In the genomic region with DNA sequence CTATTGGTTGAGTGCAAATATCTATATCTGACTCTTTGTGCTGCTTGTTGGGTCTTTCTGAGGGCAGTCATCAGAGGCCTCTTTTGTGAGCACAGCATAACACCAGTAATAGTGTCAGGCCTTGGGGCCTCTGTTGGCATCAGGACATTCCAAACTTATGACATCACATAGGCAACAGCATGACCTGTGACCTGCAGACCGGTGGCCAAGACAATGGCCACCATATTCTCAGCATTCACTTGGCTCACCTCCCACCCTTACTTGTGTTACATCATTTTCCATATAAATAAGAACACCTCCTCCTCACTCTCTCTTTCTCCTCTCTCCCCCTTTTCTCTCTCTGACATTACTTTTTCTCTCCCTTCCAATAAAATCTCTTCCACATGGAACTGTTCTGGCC, we compare ENCODE assay signal across 33 mouse cellular contexts. TPM values are rescaled to one million over a fixed set of nuclear protein-coding genes. Genes with fewer than 3 reads are reported as not detected.
A peak's percentile ranks its signal among the peaks of the same experiment; 100 is the strongest.
DNase-seq lines count a peak whose midpoint lies in the region; ATAC-seq and TF ChIP-seq lines count a peak whose summit lies in the region.
"Had no signal": no experiment of that assay in that cellular context is flagged by ENCODE, and none has a peak within 500 bp of the region (broad histone marks: within the 10 kb centered on the region; RNA-seq: fewer than 3 reads in every experiment).

No protein-coding gene starts in this region.

- H3K4me1 ChIP-seq in hindbrain, embryonic 13.5 days (replicated peaks) = no peaks in the 10 kb centered on the region
- H3K4me1 ChIP-seq in hindbrain, embryonic 10.5 days (replicated peaks) = 0 out of 2 replicates have a peak, but pooled peaks cover 4% of the 10 kb centered on the region
- H3K4me1 ChIP-seq in hindbrain, embryonic 16.5 days (ENCODE audit: control insufficient read depth, insufficient read depth, low read depth, low read length) = no peaks in the 10 kb centered on the region
- no peaks in the 10 kb centered on the region for H3K4me1 ChIP-seq in forebrain, postnatal 0 days (ENCODE audit: insufficient read depth)
- H3K4me1 ChIP-seq: embryonic facial prominence, embryonic 15.5 days; intestine, embryonic 15.5 days; limb, embryonic 13.5 days; liver, embryonic 12.5 days; midbrain, embryonic 12.5 days; neural tube, embryonic 15.5 days had no signal

- H3K4me2 ChIP-seq in hindbrain, embryonic 13.5 days = peak overlapping the region; percentile 19; the same call in 1 of the 2 replicates
- H3K4me2 ChIP-seq in hindbrain, embryonic 16.5 days (ENCODE audit: low read length) = peak overlapping the region; percentile 32
- H3K4me2 ChIP-seq in forebrain, postnatal 0 days (ENCODE audit: low read depth) = no peak overlapping the region
- H3K4me2 ChIP-seq: embryonic facial prominence, embryonic 15.5 days; intestine, embryonic 15.5 days; limb, embryonic 13.5 days; liver, embryonic 12.5 days; lung, embryonic 14.5 days; midbrain, embryonic 12.5 days had no signal

- no peak overlapping the region for H3K9ac ChIP-seq in hindbrain, embryonic 13.5 days
- no peak overlapping the region for H3K9ac ChIP-seq in hindbrain, embryonic 16.5 days (ENCODE audit: low read depth, low read length)
- no peak overlapping the region for H3K9ac ChIP-seq in forebrain, postnatal 0 days
- H3K9ac ChIP-seq: embryonic facial prominence, embryonic 15.5 days; intestine, embryonic 15.5 days; limb, embryonic 13.5 days; liver, embryonic 12.5 days; lung, embryonic 14.5 days; midbrain, embryonic 12.5 days; neural tube, embryonic 15.5 days had no signal

- ATAC-seq in hindbrain, embryonic 13.5 days (ENCODE audit: low FRiP score) = no peak; the same call in 1 of the 2 replicates
- peak; percentile 17; the same call in 1 of the 2 replicates for ATAC-seq in hindbrain, embryonic 16.5 days
- ATAC-seq in forebrain, postnatal 0 days = no peak
- ATAC-seq: activated CD4-positive, CD25-positive, alpha-beta regulatory T cell, adult 4 months; intestine, embryonic 15.5 days; liver, embryonic 12.5 days; Patski had no signal

- no peak overlapping the region for H3K27ac ChIP-seq in hindbrain, embryonic 13.5 days
- no peak overlapping the region for H3K27ac ChIP-seq in hindbrain, embryonic 10.5 days
- H3K27ac ChIP-seq in hindbrain, embryonic 16.5 days (ENCODE audit: low read depth, low read length) = no peak overlapping the region
- H3K27ac ChIP-seq in forebrain, postnatal 0 days (ENCODE audit: low read depth, low read length) = no peak overlapping the region
- H3K27ac ChIP-seq: embryonic facial prominence, embryonic 15.5 days; intestine, embryonic 15.5 days; limb, embryonic 13.5 days; liver, embryonic 12.5 days; midbrain, embryonic 12.5 days; neural tube, embryonic 15.5 days had no signal

- H3K9me3 ChIP-seq in hindbrain, embryonic 13.5 days = no peaks in the 10 kb centered on the region
- peaks cover 10% of the 10 kb centered on the region for H3K9me3 ChIP-seq in hindbrain, embryonic 10.5 days
- H3K9me3 ChIP-seq in hindbrain, embryonic 16.5 days (ENCODE audit: control insufficient read depth, low read length) = no peaks in the 10 kb centered on the region
- no peaks in the 10 kb centered on the region for H3K9me3 ChIP-seq in forebrain, postnatal 0 days (ENCODE audit: low read length)
- H3K9me3 ChIP-seq: embryonic facial prominence, embryonic 15.5 days; intestine, embryonic 15.5 days; liver, embryonic 12.5 days; midbrain, embryonic 12.5 days; neural tube, embryonic 15.5 days had no signal

- DNase-seq in cerebellum, postnatal 10 days = peak; percentile 27 to 56
- DNase-seq in cerebellum, adult 9-10 months = no peak
- DNase-seq in hindbrain, embryonic 10.5 days (ENCODE audit: low spot score) = no peak
- peak; percentile 41 for DNase-seq in ES-CJ7 (ENCODE audit: low read depth, low spot score)
- DNase-seq in forebrain, postnatal 0 days = no peak
- DNase-seq: adrenal gland, adult 8-10 months; heart, postnatal 36 days; kidney, adult 8-10 months; kidney, postnatal 14 days; lung, embryonic 14.5 days; spleen, adult 18-20 months; thymus, postnatal 14 days had no signal

- TF ChIP-seq CTCF in forebrain, postnatal 0 days (IDR thresholded peaks at IDR 0.05; ENCODE audit: low read depth) = no peak

- whole genome bisulfite sequencing in hindbrain, embryonic 13.5 days = 60% methylated on average over 1 of the region's 1 CpGs
- WGBS in hindbrain, embryonic 10.5 days = 74% methylated on average over 1 of the region's 1 CpGs
- WGBS in hindbrain, embryonic 16.5 days = 47% methylated on average over 1 of the region's 1 CpGs
- WGBS in forebrain, postnatal 0 days = 78% methylated on average over 1 of the region's 1 CpGs

- H3K4me3 ChIP-seq in hindbrain, embryonic 13.5 days = no peak overlapping the region
- no peak overlapping the region for H3K4me3 ChIP-seq in hindbrain, embryonic 10.5 days
- no peak overlapping the region for H3K4me3 ChIP-seq in hindbrain, embryonic 16.5 days (ENCODE audit: low read length)
- no peak overlapping the region for H3K4me3 ChIP-seq in forebrain, postnatal 0 days (ENCODE audit: low read depth, low read length)
- H3K4me3 ChIP-seq: embryonic facial prominence, embryonic 15.5 days; intestine, embryonic 15.5 days; limb, embryonic 13.5 days; liver, embryonic 12.5 days; midbrain, embryonic 12.5 days; neural tube, embryonic 15.5 days had no signal

- no peaks in the 10 kb centered on the region for H3K27me3 ChIP-seq in hindbrain, embryonic 13.5 days
- H3K27me3 ChIP-seq in hindbrain, embryonic 10.5 days (ENCODE audit: insufficient read depth, poor library complexity, severe bottlenecking) = no peaks in the 10 kb centered on the region
- no peaks in the 10 kb centered on the region for H3K27me3 ChIP-seq in hindbrain, embryonic 16.5 days (replicated peaks; ENCODE audit: control insufficient read depth, insufficient read depth, low read length)
- no peaks in the 10 kb centered on the region for H3K27me3 ChIP-seq in forebrain, postnatal 0 days (ENCODE audit: insufficient read depth, low read length)
- H3K27me3 ChIP-seq: embryonic facial prominence, embryonic 15.5 days; intestine, embryonic 15.5 days; limb, embryonic 13.5 days; liver, embryonic 12.5 days; midbrain, embryonic 12.5 days; neural tube, embryonic 15.5 days; Patski had no signal

- no peaks in the 10 kb centered on the region for H3K36me3 ChIP-seq in hindbrain, embryonic 13.5 days
- no peaks in the 10 kb centered on the region for H3K36me3 ChIP-seq in hindbrain, embryonic 10.5 days
- no peaks in the 10 kb centered on the region for H3K36me3 ChIP-seq in hindbrain, embryonic 16.5 days (ENCODE audit: control insufficient read depth, insufficient read depth, low read length)
- no peaks in the 10 kb centered on the region for H3K36me3 ChIP-seq in forebrain, postnatal 0 days (ENCODE audit: insufficient read depth)
- H3K36me3 ChIP-seq: embryonic facial prominence, embryonic 15.5 days; G1E; intestine, embryonic 15.5 days; limb, embryonic 13.5 days; liver, embryonic 12.5 days; midbrain, embryonic 12.5 days; neural tube, embryonic 15.5 days had no signal

RNA-seq across cellular contexts. Expression of a gene that starts 15.2 kb away (rescaled TPM):
- not detected in 2 replicates for polyA plus RNA-seq in hindbrain, embryonic 13.5 days (2015; fragmentation: Nextera tagmentation; extraction: Ambion mirVana)
- polyA plus RNA-seq in hindbrain, embryonic 10.5 days (2016; fragmentation: Nextera tagmentation; extraction: Ambion mirVana) = not detected in 2 replicates
- not detected in 2 replicates for polyA plus RNA-seq in hindbrain, embryonic 16.5 days (2015; fragmentation: Nextera tagmentation; extraction: Ambion mirVana)
- not detected in 2 replicates for total RNA-seq in forebrain, postnatal 0 days (2014; rRNA removed)
- polyA plus RNA-seq in forebrain, postnatal 0 days (2015; fragmentation: Nextera tagmentation; extraction: Ambion mirVana) = not detected in 2 replicates
- total RNA-seq: adrenal gland, adult 8-10 months; common myeloid progenitor, adult 5-6 weeks; gastrocnemius, postnatal 10 days; granulocyte monocyte progenitor cell, adult 5-6 weeks; heart, postnatal 36 days; layer of hippocampus, adult 18-20 months; layer of hippocampus, postnatal 36 days; left cerebral cortex, postnatal 14 days; megakaryocyte, adult 5-6 weeks had no signal
- polyA plus RNA-seq: cerebellum, adult 2 months; forebrain, embryonic 14.5 days; G1E; heart, embryonic 14.5 days; intestine, embryonic 15.5 days; limb, embryonic 13.5 days; liver, embryonic 12.5 days; lung, embryonic 14.5 days; midbrain, embryonic 12.5 days; neural tube, embryonic 15.5 days; Patski had no signal

RNA-seq across cellular contexts. Expression of a gene that starts 40.3 kb away (rescaled TPM):
- polyA plus RNA-seq in hindbrain, embryonic 13.5 days (2015; fragmentation: Nextera tagmentation; extraction: Ambion mirVana) = not detected in 2 replicates
- polyA plus RNA-seq in hindbrain, embryonic 10.5 days (2016; fragmentation: Nextera tagmentation; extraction: Ambion mirVana) = not detected in 2 replicates
- polyA plus RNA-seq in hindbrain, embryonic 16.5 days (2015; fragmentation: Nextera tagmentation; extraction: Ambion mirVana) = not detected in 2 replicates
- total RNA-seq in forebrain, postnatal 0 days (2014; rRNA removed) = not detected in 2 replicates
- polyA plus RNA-seq in forebrain, postnatal 0 days (2015; fragmentation: Nextera tagmentation; extraction: Ambion mirVana) = not detected in 2 replicates
- total RNA-seq: adrenal gland, adult 8-10 months; common myeloid progenitor, adult 5-6 weeks; gastrocnemius, postnatal 10 days; granulocyte monocyte progenitor cell, adult 5-6 weeks; heart, postnatal 36 days; layer of hippocampus, adult 18-20 months; layer of hippocampus, postnatal 36 days; left cerebral cortex, postnatal 14 days; megakaryocyte, adult 5-6 weeks had no signal
- polyA plus RNA-seq: activated CD4-positive, CD25-positive, alpha-beta regulatory T cell, adult 4 months; cerebellum, adult 2 months; embryonic facial prominence, embryonic 15.5 days; forebrain, embryonic 14.5 days; G1E; heart, embryonic 14.5 days; intestine, embryonic 15.5 days; limb, embryonic 13.5 days; liver, embryonic 12.5 days; lung, embryonic 14.5 days; midbrain, embryonic 12.5 days; neural tube, embryonic 15.5 days; Patski had no signal

Comparison
In these comparisons a context has a peak if more than half of its experiments do, and no peak if none do; other contexts are left out.
1. DNase-seq: peak in cerebellum, postnatal 10 days (2 of 2) and ES-CJ7 (single experiment); none in cerebellum, adult 9-10 months (single experiment), hindbrain, embryonic 10.5 days (single experiment) and forebrain, postnatal 0 days (single experiment).